Mouse (Mus musculus): ENCODE results near the gene Megf8. TPM values are rescaled to one million over a fixed set of nuclear protein-coding genes. Genes with fewer than 3 reads are reported as not detected.

Megf8 gene
- polyA plus RNA-seq, 1 experiment from 2014 or later: 13.0 TPM

DNA sequence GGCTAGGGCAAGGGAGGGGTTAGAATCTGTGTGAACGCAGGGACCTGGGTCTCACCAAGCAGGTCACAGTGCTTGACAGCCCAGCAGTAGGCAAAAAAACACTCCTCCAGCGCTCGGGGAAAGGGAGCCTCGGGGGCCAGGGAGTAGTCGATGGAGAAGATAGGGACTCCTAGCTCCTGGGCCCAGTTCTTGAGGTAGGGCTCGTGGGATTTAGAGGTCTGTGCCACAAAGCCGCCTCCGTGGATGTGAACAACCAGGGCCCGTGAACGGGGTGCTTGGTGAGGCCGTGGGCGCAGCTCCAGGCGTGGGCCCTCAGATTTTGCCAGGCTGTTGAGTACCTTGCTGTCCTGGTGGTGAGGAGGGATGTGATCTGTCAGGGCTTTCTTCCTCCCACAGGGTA, 67.4 kb downstream of the Megf8 start:
- H3K9me3 ChIP-seq (ENCODE audit: control insufficient read depth, low read depth, low read length): no peaks in the 10 kb centered on the region
- no peak overlapping the region for H3K4me3 ChIP-seq (ENCODE audit: low read depth, low read length)
- no peak for ATAC-seq (ENCODE audit: insufficient number of reproducible peaks, insufficient read depth, low FRiP score, low read depth)
- WGBS: 91% methylated on average over 13 of the region's 13 CpGs
- no peak overlapping the region for H3K4me2 ChIP-seq (replicated peaks; ENCODE audit: low read depth, low read length)
- no peak overlapping the region for H3K9ac ChIP-seq (replicated peaks; ENCODE audit: low read depth, low read length)
- H3K36me3 ChIP-seq (ENCODE audit: control insufficient read depth, insufficient read depth, low read length): peaks cover 24% of the 10 kb centered on the region
- no peaks in the 10 kb centered on the region for H3K27me3 ChIP-seq (ENCODE audit: control insufficient read depth, insufficient read depth, low read length)
- H3K4me1 ChIP-seq (ENCODE audit: control insufficient read depth, insufficient read depth, low read length): peaks cover 11% of the 10 kb centered on the region; the same call in 1 of the 2 replicates
- no peak overlapping the region for H3K27ac ChIP-seq (ENCODE audit: low read length)

DNA sequence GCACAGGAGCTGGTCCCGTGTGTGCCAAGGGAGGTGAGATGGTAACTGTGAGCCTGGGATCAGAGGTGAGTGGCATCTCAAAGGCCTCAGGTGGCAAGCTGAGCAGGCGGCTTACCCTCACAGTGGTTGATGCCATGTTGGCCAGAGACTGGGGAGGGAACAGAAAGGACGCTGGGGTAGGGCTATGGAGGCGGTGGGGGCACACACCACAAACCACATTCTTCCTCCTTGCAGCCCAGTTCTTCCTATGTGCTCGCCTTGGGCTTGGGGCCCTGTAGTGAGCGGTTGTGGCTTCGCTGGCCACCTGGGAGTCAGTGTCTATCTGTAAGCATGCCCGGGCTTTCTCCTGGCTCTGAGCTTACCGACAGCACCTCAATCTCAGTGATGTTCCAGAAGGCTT, 67.9 kb downstream of the Megf8 start:
- no peak for ATAC-seq (ENCODE audit: insufficient number of reproducible peaks, insufficient read depth, low FRiP score, low read depth)
- no peak overlapping the region for H3K4me3 ChIP-seq (ENCODE audit: low read depth, low read length)
- 80% methylated on average over 9 of the region's 9 CpGs for WGBS
- H3K4me2 ChIP-seq (replicated peaks; ENCODE audit: low read depth, low read length): no peak overlapping the region
- peaks cover 11% of the 10 kb centered on the region; the same call in 1 of the 2 replicates for H3K4me1 ChIP-seq (ENCODE audit: control insufficient read depth, insufficient read depth, low read length)
- peaks cover 24% of the 10 kb centered on the region for H3K36me3 ChIP-seq (ENCODE audit: control insufficient read depth, insufficient read depth, low read length)
- H3K27ac ChIP-seq (ENCODE audit: low read length): no peak overlapping the region
- H3K9me3 ChIP-seq (ENCODE audit: control insufficient read depth, low read depth, low read length): no peaks in the 10 kb centered on the region
- H3K9ac ChIP-seq (replicated peaks; ENCODE audit: low read depth, low read length): no peak overlapping the region
- H3K27me3 ChIP-seq (ENCODE audit: control insufficient read depth, insufficient read depth, low read length): no peaks in the 10 kb centered on the region

DNA sequence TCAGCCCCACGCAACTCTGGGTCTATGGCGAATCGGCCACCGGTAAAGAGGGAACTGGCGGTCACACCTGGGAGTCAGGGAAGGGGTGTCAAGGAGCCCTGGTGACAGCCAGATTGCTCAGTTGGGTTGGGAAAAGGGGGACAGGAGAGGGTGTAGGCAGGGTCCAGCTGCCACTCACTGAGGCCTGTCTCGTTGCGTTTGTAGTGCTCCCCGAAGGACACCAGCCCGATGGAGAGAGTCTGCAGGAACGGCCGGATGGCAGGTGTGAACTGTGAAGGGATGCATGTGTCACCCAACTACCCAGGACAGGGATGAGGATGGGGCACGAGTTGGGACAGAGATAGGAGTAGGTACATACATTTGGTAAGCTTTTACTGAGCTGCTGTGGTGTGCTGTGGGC, 68.3 kb downstream of the Megf8 start:
- 92% methylated on average over 12 of the region's 12 CpGs for WGBS
- ATAC-seq (ENCODE audit: insufficient number of reproducible peaks, insufficient read depth, low FRiP score, low read depth): no peak
- H3K27ac ChIP-seq (ENCODE audit: low read length): no peak overlapping the region
- H3K9me3 ChIP-seq (ENCODE audit: control insufficient read depth, low read depth, low read length): no peaks in the 10 kb centered on the region
- H3K4me3 ChIP-seq (ENCODE audit: low read depth, low read length): no peak overlapping the region
- H3K4me2 ChIP-seq (replicated peaks; ENCODE audit: low read depth, low read length): no peak overlapping the region
- H3K36me3 ChIP-seq (ENCODE audit: control insufficient read depth, insufficient read depth, low read length): peaks cover 24% of the 10 kb centered on the region
- H3K4me1 ChIP-seq (ENCODE audit: control insufficient read depth, insufficient read depth, low read length): peaks cover 15% of the 10 kb centered on the region
- H3K27me3 ChIP-seq (ENCODE audit: control insufficient read depth, insufficient read depth, low read length): no peaks in the 10 kb centered on the region
- H3K9ac ChIP-seq (replicated peaks; ENCODE audit: low read depth, low read length): no peak overlapping the region

DNA sequence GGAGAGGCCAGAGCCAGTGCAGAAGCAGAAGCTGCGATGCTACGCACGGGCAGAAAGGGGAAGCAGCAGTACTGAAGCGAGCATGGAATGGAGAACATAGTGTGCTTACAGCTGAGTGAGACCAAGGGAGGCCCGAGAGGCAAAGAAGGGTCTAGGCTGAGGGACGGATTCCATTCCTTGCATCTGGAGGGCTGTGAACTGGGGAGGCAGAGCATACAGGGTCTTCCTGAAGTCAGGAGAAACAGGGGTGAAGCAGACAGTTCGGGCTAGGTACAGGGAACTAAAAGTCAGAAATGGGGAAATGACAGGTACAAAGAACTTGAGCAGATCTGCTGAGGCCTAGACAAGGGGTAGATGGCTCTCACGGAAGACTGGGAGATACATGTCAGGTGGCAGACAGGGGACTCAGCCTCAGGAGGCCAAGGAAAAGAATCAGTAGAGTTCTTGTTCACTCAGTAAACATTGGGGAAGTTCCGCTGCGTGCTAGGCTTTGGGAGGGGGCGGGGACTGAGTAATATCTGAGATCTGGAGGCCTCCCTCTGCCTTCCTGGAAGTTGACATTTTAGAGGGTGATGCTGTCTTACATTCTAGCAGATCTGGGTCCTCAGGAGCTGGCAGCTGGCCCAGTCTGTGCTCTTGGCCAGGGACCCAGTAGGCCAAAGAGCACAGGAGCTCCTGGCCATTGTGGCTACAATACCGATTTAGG, 69.0 kb downstream of the Megf8 start:
- WGBS: 64% methylated on average over 12 of the region's 12 CpGs
- Histone ChIP-seq H3K9ac (replicated peaks; ENCODE audit: low read depth, low read length) (no peak overlapping the region), H3K4me2 (replicated peaks; ENCODE audit: low read depth, low read length) (no peak overlapping the region)

DNA sequence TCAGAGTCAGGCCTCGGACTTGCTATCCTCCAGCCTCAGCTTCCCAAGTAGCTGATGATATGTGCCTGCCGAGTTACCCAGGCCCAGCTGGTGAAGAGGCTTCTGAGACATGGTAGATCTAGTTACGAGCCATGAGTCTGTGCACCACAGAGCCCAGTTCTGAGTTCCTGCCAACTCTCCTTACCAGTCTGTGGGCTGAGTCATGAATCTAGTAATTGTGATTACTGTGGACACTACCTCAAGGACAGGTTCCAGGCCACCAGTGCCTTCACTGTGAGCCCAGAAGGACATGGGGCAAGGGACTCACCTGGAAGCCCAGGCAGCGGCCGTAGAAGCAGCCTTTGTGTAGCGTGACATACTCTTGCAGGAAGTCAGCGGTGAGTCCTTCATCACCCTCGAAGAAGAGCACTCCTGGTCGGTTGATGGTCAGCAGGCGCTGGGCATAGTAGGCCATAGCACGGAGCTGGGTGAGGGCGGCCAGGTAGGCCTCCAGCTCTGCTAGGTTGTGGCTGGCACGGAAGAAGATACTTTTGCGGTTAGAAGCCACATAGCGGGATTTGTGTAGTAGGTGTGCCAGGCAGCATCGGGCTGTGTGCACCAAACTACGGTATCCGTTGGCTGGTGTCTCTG, 71.0 kb downstream of the Megf8 start:
- no peak for ATAC-seq (ENCODE audit: insufficient number of reproducible peaks, insufficient read depth, low FRiP score, low read depth)
- Histone ChIP-seq H3K9ac (replicated peaks; ENCODE audit: low read depth, low read length) (no peak overlapping the region), H3K4me2 (replicated peaks; ENCODE audit: low read depth, low read length) (no peak overlapping the region), H3K36me3 (ENCODE audit: control insufficient read depth, insufficient read depth, low read length) (peaks cover 23% of the 10 kb centered on the region), H3K4me3 (ENCODE audit: low read depth, low read length) (no peak overlapping the region), H3K9me3 (ENCODE audit: control insufficient read depth, low read depth, low read length) (no peaks in the 10 kb centered on the region), H3K4me1 (ENCODE audit: control insufficient read depth, insufficient read depth, low read length) (peaks cover 21% of the 10 kb centered on the region), H3K27me3 (ENCODE audit: control insufficient read depth, insufficient read depth, low read length) (no peaks in the 10 kb centered on the region), H3K27ac (ENCODE audit: low read length) (no peak overlapping the region)
- 94% methylated on average over 18 of the region's 18 CpGs for WGBS

More for the DNA sequence above, 69.0 kb downstream of the Megf8 start:
- Histone ChIP-seq H3K27me3 (ENCODE audit: control insufficient read depth, insufficient read depth, low read length) (no peaks in the 10 kb centered on the region), H3K36me3 (ENCODE audit: control insufficient read depth, insufficient read depth, low read length) (peaks cover 24% of the 10 kb centered on the region), H3K4me1 (ENCODE audit: control insufficient read depth, insufficient read depth, low read length) (peaks cover 21% of the 10 kb centered on the region), H3K4me3 (ENCODE audit: low read depth, low read length) (no peak overlapping the region), H3K9me3 (ENCODE audit: control insufficient read depth, low read depth, low read length) (no peaks in the 10 kb centered on the region), H3K27ac (ENCODE audit: low read length) (no peak overlapping the region)
- no peak for ATAC-seq (ENCODE audit: insufficient number of reproducible peaks, insufficient read depth, low FRiP score, low read depth)

DNA sequence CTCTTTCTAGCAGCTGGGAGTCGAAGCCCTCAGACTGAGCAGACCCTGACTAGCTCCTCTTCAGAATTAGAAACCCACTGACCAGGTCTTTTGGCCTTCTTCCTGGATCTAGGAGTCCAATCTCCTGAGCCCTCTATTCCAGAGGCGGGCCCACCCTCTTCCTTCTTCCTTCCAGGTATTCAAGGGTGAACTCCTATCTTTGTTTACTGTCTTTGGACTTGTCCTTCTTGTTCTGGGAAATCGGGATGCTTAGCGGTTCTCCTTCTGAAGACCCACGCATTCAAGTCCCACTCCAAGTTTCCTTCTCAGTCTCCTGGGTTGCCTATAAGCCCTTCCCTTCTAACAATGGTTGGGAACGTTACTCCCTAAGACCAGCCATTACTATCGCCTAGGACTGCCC, 72.0 kb downstream of the Megf8 start:
- ATAC-seq (ENCODE audit: insufficient number of reproducible peaks, insufficient read depth, low FRiP score, low read depth): no peak
- Histone ChIP-seq H3K4me1 (ENCODE audit: control insufficient read depth, insufficient read depth, low read length) (peaks cover 24% of the 10 kb centered on the region), H3K27ac (ENCODE audit: low read length) (no peak overlapping the region), H3K4me2 (replicated peaks; ENCODE audit: low read depth, low read length) (no peak overlapping the region), H3K4me3 (ENCODE audit: low read depth, low read length) (no peak overlapping the region), H3K9me3 (ENCODE audit: control insufficient read depth, low read depth, low read length) (no peaks in the 10 kb centered on the region), H3K36me3 (ENCODE audit: control insufficient read depth, insufficient read depth, low read length) (peaks cover 17% of the 10 kb centered on the region), H3K9ac (replicated peaks; ENCODE audit: low read depth, low read length) (no peak overlapping the region), H3K27me3 (ENCODE audit: control insufficient read depth, insufficient read depth, low read length) (no peaks in the 10 kb centered on the region)
- WGBS: 82% methylated on average over 7 of the region's 7 CpGs

DNA sequence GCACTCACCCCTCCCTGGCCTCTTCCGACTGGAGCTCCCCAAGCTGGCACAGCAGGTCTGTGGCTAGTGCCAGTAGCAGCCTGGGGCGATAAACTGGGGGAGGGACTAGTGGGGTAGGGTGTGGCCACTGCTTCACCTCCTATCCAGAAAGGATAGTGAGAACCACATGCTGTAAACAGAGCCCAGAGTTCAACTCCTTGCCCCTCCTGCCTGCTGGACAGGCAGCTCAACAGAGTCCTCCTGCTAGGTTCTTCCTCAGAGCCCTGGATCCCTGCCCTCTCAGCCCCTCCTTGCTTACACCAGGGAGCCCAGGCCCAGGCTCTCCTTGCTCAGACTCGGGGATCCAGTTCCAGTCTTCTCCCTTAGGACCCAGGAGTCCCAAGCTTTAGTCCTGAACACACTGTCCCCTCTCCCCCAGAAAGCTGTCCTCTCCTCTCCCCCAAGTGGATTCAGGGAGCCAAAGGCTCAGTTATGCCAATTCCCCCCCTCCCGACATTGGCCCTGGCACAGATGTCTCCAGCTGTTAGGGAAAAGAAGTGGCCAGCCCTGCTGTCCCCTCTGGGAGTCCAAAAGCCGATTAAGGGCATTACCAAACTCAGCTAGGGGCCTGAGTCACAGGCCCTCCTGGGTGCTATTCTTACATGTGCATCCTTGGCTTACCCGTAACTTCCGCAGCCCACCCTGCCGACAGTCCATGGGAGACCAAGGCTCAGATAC, 73.2 kb downstream of the Megf8 start:
- 53% methylated on average over 8 of the region's 8 CpGs for WGBS
- H3K27me3 ChIP-seq (ENCODE audit: control insufficient read depth, insufficient read depth, low read length): no peaks in the 10 kb centered on the region
- peak overlapping the region; percentile 36 for H3K27ac ChIP-seq (ENCODE audit: low read length)
- H3K4me1 ChIP-seq (ENCODE audit: control insufficient read depth, insufficient read depth, low read length): peaks cover 33% of the 10 kb centered on the region
- H3K4me3 ChIP-seq (ENCODE audit: low read depth, low read length): no peak overlapping the region
- H3K9me3 ChIP-seq (ENCODE audit: control insufficient read depth, low read depth, low read length): no peaks in the 10 kb centered on the region
- no peak overlapping the region for H3K4me2 ChIP-seq (replicated peaks; ENCODE audit: low read depth, low read length)
- peak overlapping the region; percentile 10; the same call in 1 of the 2 replicates for H3K9ac ChIP-seq (replicated peaks; ENCODE audit: low read depth, low read length)
- ATAC-seq (ENCODE audit: insufficient number of reproducible peaks, insufficient read depth, low FRiP score, low read depth): 0 out of 2 replicates have a peak, but pooled peaks have one; percentile 35
- peaks cover 9% of the 10 kb centered on the region for H3K36me3 ChIP-seq (ENCODE audit: control insufficient read depth, insufficient read depth, low read length)

DNA sequence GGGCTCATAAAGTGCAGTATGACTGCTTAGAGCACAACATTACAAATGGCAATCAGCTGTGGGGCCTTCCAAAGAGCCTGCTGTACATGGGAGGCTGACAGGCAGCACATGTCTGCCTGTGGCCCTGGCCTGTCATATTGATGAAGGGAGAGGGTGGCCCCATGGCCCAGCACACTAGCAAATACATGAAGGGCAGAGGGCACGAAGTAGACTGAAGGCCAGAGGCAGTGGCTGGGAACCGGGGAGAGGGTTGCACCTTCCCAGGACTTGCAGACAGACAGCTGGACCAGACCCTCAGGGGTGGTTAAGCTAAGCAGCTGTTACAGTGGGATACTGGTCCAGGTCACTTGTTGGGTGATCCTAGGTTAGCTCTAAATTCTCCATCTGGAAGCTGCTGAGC, 74.0 kb downstream of the Megf8 start:
- H3K27ac ChIP-seq (ENCODE audit: low read length): peak overlapping the region; percentile 36; the same call in 1 of the 2 replicates
- no peak overlapping the region for H3K4me2 ChIP-seq (replicated peaks; ENCODE audit: low read depth, low read length)
- peaks cover 8% of the 10 kb centered on the region for H3K36me3 ChIP-seq (ENCODE audit: control insufficient read depth, insufficient read depth, low read length)
- no peaks in the 10 kb centered on the region for H3K9me3 ChIP-seq (ENCODE audit: control insufficient read depth, low read depth, low read length)
- WGBS: 36% methylated on average over 2 of the region's 2 CpGs
- H3K27me3 ChIP-seq (ENCODE audit: control insufficient read depth, insufficient read depth, low read length): no peaks in the 10 kb centered on the region
- H3K4me1 ChIP-seq (ENCODE audit: control insufficient read depth, insufficient read depth, low read length): peaks cover 28% of the 10 kb centered on the region
- ATAC-seq (ENCODE audit: insufficient number of reproducible peaks, insufficient read depth, low FRiP score, low read depth): no peak
- H3K4me3 ChIP-seq (ENCODE audit: low read depth, low read length): no peak overlapping the region
- H3K9ac ChIP-seq (replicated peaks; ENCODE audit: low read depth, low read length): no peak overlapping the region
